Mouse (Mus musculus) CH12.LX (cell line): ENCODE data around the gene Emc10.

ENCODE experiments used
- CHD2 ChIP-seq: IDR thresholded peaks from 2 replicates; pipeline ENCODE4 v1.6.1; 2011; ENCODE audit warnings: low read length, improper control_type of control experiment
- CTCF ChIP-seq, 2 experiments: IDR thresholded peaks in 1 of 2; conservative IDR thresholded peaks in 1 of 2; 2 replicates each; pipeline ENCODE4 v1.5.1; 2011 to 2012; ENCODE audit warnings: low read depth in 2 of 2, low read length in 2 of 2, improper control_type of control experiment in 1 of 2, inconsistent platforms in 1 of 2, mild to moderate bottlenecking in 1 of 2, moderate library complexity in 1 of 2
- E2F4 ChIP-seq: IDR thresholded peaks from 2 replicates; pipeline ENCODE4 v1.6.1; 2011; ENCODE audit warnings: low read depth, low read length, improper control_type of control experiment; ENCODE audit not compliant: insufficient replicate concordance
- EP300 ChIP-seq: IDR thresholded peaks from 2 replicates; pipeline ENCODE4 v1.6.1; 2011; ENCODE audit warnings: low read length, improper control_type of control experiment
- GABPA ChIP-seq: IDR thresholded peaks from 2 replicates; pipeline ENCODE4 v1.6.1; 2012; ENCODE audit warnings: low read depth, low read length, improper control_type of control experiment, inconsistent platforms; ENCODE audit not compliant: insufficient replicate concordance
- IRF4 ChIP-seq: IDR thresholded peaks from 2 replicates; pipeline ENCODE4 v1.6.1; 2014; ENCODE audit warnings: low read depth, mild to moderate bottlenecking, inconsistent platforms, low read length, improper control_type of control experiment
- MAFK ChIP-seq: IDR thresholded peaks from 2 replicates; pipeline ENCODE4 v1.6.1; 2011; ENCODE audit warnings: low read length, improper control_type of control experiment; ENCODE audit not compliant: insufficient replicate concordance
- MAZ ChIP-seq: IDR thresholded peaks from 2 replicates; pipeline ENCODE4 v1.6.1; 2012; ENCODE audit warnings: low read depth, mild to moderate bottlenecking, inconsistent platforms, low read length, improper control_type of control experiment, moderate library complexity
- MYC ChIP-seq: IDR thresholded peaks from 2 replicates; pipeline ENCODE4 v1.6.1; 2011; ENCODE audit warnings: low read depth, mild to moderate bottlenecking, improper control_type of control experiment, low read length
- NRF1 ChIP-seq: IDR thresholded peaks from 2 replicates; pipeline ENCODE4 v1.6.1; 2014; ENCODE audit warnings: low read depth, mild to moderate bottlenecking, inconsistent platforms, low read length, improper control_type of control experiment, moderate library complexity
- POLR2A ChIP-seq: IDR thresholded peaks from 2 replicates; pipeline ENCODE4 v1.6.1; 2011; ENCODE audit warnings: low read depth, mild to moderate bottlenecking, improper control_type of control experiment, low read length
- RCOR1 ChIP-seq: conservative IDR thresholded peaks from 2 replicates; pipeline ENCODE4 v1.6.1; 2012; ENCODE audit warnings: low read depth, mild to moderate bottlenecking, inconsistent platforms, low read length, improper control_type of control experiment
- USF2 ChIP-seq: conservative IDR thresholded peaks from 2 replicates; pipeline ENCODE4 v1.6.1; 2011; ENCODE audit warnings: low read depth, low read length, improper control_type of control experiment
- ZNF384 ChIP-seq: IDR thresholded peaks from 2 replicates; pipeline ENCODE4 v1.6.1; 2012; ENCODE audit warnings: low read depth, low read length, improper control_type of control experiment, inconsistent platforms

DNA sequence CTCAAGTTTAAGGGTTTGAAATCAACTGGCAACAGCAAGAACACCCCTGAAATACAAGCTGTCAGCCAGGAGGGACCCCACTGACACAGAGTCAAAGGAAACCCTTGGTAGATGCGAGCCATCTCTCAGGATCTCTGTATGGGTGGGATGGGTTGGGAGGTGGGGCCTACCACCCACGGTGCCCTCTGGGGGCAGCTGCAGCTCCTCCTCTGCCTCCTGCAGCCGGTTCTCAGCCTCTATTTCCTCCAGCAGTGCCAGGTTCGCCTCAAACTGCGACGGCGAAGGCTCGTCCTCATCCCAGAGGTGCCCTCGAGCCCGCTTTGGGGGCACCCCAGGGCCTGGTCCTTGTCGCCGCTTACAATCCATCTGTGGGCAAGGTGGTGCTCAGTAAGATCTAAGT, 46.7 kb upstream of the Emc10 start:
- TF ChIP-seq NRF1 (no peak), POLR2A (no peak), CTCF (conservative IDR thresholded peaks at IDR 0.05 in 1 of 2, IDR thresholded peaks at IDR 0.05 in 1 of 2; ENCODE audit: low read depth in 2 of 2, low read length in 2 of 2) (no peak), RCOR1 (no peak), MAFK (no peak), USF2 (no peak), MYC (no peak), EP300 (no peak), ZNF384 (no peak), CHD2 (no peak), IRF4 (no peak), MAZ (no peak), E2F4 (no peak), GABPA (no peak)
